Mouse (Mus musculus): ENCODE measurements around the gene Tex45.

DNA sequence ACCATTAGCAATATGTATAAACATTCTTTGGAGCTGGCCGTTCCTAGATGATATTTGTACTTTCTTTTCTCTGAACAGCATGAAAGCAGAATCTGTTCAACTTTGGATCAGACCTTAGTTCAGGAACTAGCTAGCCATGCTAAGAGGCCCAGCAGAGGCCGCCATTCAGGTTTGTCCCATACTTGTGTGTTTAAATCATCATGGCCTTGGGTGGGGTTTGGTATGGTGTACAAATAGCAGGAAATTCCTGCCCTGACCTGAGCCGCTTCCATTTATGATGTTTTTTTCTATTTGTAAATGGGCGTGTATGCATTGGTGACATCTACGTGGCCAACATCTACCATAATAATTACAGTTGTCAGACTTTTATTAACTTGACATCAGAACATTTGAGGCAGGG lies 45.4 kb upstream of the Tex45 start:
- TF ChIP-seq GATA1 (IDR thresholded peaks at IDR 0.05; ENCODE audit: low read length) (no peak), TAL1 (IDR thresholded peaks at IDR 0.05; ENCODE audit: low read length) (no peak)
